Mouse (Mus musculus): ENCODE data around the gene Cnn1. TPM values are rescaled to one million over a fixed set of nuclear protein-coding genes. Genes with fewer than 3 reads are reported as not detected.

The Cnn1 gene
- polyA plus RNA-seq, 1 experiment from 2014 or later = 1,082 TPM

DNA sequence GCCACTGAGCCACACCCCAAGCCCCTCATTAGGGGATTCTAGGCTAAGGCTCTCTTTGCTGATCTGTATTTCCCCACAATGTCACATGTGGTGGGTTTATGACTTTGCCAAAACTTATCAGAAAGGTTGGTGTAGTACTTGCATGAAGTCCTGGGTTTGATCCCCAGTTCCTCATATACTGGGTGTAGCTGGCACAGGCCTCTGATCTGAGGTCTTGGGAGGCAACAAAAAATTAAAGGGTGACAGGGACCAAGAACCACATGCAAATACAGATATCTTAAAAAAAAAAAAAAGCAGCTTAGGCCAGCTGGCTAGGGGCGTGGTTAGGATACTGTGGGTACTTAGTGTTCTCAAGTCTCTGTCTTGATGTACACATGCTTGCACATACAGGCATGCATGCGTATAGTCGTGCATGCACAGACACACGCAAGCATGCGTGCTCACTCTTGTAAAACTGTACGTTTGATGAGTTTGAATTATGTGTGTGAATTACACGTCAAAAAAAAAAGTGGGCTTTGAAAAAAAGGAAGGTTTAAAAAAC, 24.1 kb downstream of the Cnn1 start:
- H3K9me3 ChIP-seq (ENCODE audit: control insufficient read depth, low read length) = no peaks in the 10 kb centered on the region
- DNase-seq (ENCODE audit: low spot score) (no peak), ATAC-seq (ENCODE audit: low FRiP score, low TSS enrichment) (peak; percentile 55; the same call in 1 of the 2 replicates)
- no peak for TF ChIP-seq EP300 (optimal IDR thresholded peaks at IDR 0.05)
- no peak for TF ChIP-seq CTCF (IDR thresholded peaks at IDR 0.05; ENCODE audit: low read depth)
- peak overlapping the region; percentile 53; the same call in 1 of the 2 replicates for H3K27ac ChIP-seq (replicated peaks)
- 66% methylated on average over 7 of the region's 7 CpGs for WGBS
- H3K36me3 ChIP-seq (ENCODE audit: control insufficient read depth, insufficient read depth, low read length) = no peaks in the 10 kb centered on the region
- no peak overlapping the region for H3K9ac ChIP-seq (ENCODE audit: low read length)
- no peak overlapping the region for H3K4me3 ChIP-seq (ENCODE audit: low read depth, low read length)
- H3K4me1 ChIP-seq (replicated peaks; ENCODE audit: control insufficient read depth, insufficient read depth) = no peaks in the 10 kb centered on the region
- no peak overlapping the region for H3K4me2 ChIP-seq (replicated peaks; ENCODE audit: low read depth)
- no peaks in the 10 kb centered on the region for H3K27me3 ChIP-seq (ENCODE audit: control insufficient read depth, insufficient read depth, low read length)

DNA sequence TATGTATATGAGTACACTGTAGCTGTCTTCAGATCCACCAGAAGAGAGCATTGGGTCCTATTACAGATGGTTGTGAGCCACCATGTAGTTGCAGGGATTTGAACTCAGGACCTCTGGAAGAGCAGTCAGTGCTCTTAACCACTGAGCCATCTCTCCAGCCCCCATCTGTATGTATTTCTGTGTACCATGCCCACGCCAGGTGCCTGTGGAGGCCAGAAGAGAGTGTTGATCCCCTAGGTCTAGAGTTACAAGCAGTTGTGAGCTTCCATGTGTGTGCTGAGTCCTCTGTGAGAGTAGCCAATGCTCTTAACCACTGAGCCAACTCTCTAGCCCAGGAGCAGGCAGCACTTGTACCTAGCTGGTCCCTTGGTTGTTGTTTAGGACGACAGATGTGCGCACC, 25.2 kb downstream of the Cnn1 start:
- Histone ChIP-seq H3K9me3 (ENCODE audit: control insufficient read depth, low read length) (no peaks in the 10 kb centered on the region), H3K27me3 (ENCODE audit: control insufficient read depth, insufficient read depth, low read length) (no peaks in the 10 kb centered on the region), H3K27ac (replicated peaks) (no peak overlapping the region), H3K36me3 (ENCODE audit: control insufficient read depth, insufficient read depth, low read length) (no peaks in the 10 kb centered on the region), H3K9ac (ENCODE audit: low read length) (no peak overlapping the region), H3K4me2 (replicated peaks; ENCODE audit: low read depth) (no peak overlapping the region), H3K4me1 (replicated peaks; ENCODE audit: control insufficient read depth, insufficient read depth) (no peaks in the 10 kb centered on the region), H3K4me3 (ENCODE audit: low read depth, low read length) (no peak overlapping the region)
- TF ChIP-seq EP300 (optimal IDR thresholded peaks at IDR 0.05) (no peak), CTCF (IDR thresholded peaks at IDR 0.05; ENCODE audit: low read depth) (no peak)
- DNase-seq (ENCODE audit: low spot score) = no peak
- ATAC-seq (ENCODE audit: low FRiP score, low TSS enrichment) = no peak
- WGBS = 90% methylated on average over 3 of the region's 3 CpGs

DNA sequence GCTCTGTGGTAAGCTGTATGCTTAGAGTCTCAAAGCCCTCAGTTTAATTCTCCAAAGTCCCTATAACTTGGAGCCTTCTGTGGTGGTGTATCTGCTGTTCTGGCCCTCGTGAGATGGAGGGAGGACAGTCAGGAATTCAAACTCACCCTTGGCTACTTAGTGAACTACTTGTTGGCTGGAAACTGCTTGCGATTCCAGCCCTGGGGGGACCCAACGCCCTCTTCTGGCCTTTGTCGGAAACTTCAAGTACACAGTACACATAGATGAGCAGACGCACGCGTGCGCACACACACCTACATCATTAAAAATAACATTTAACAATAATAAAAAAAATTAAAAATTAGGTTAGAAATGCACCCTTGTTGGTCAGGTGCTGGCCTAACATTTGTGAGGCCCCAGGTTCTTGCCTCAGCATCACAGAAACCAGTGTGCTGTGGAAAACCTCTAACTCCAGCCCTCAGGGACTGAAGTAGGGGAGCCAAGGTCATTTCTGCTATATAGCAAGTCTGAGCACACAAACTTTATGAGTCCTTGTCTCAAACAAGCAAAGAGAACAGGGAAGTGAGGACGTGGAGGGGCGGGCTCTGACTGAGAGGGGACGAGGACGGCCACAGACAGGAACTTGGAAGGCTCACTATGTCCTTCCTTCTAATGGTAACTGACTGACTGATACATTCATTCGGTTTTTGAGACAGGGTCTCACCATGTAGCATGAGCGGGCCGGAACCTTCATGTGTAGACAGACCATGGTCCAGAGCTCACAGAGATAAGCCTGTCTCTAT, 26.4 kb downstream of the Cnn1 start:
- DNase-seq (ENCODE audit: low spot score) = no peak
- WGBS = 89% methylated on average over 15 of the region's 15 CpGs
- Histone ChIP-seq H3K27me3 (ENCODE audit: control insufficient read depth, insufficient read depth, low read length) (no peaks in the 10 kb centered on the region), H3K4me2 (replicated peaks; ENCODE audit: low read depth) (no peak overlapping the region), H3K4me3 (ENCODE audit: low read depth, low read length) (no peak overlapping the region), H3K36me3 (ENCODE audit: control insufficient read depth, insufficient read depth, low read length) (no peaks in the 10 kb centered on the region), H3K27ac (replicated peaks) (no peak overlapping the region), H3K4me1 (replicated peaks; ENCODE audit: control insufficient read depth, insufficient read depth) (no peaks in the 10 kb centered on the region), H3K9me3 (ENCODE audit: control insufficient read depth, low read length) (no peaks in the 10 kb centered on the region), H3K9ac (ENCODE audit: low read length) (no peak overlapping the region)
- TF ChIP-seq EP300 (optimal IDR thresholded peaks at IDR 0.05) = no peak
- peak; percentile 5; the same call in 1 of the 2 replicates for TF ChIP-seq CTCF (IDR thresholded peaks at IDR 0.05; ENCODE audit: low read depth)
- ATAC-seq (ENCODE audit: low FRiP score, low TSS enrichment) = no peak

DNA sequence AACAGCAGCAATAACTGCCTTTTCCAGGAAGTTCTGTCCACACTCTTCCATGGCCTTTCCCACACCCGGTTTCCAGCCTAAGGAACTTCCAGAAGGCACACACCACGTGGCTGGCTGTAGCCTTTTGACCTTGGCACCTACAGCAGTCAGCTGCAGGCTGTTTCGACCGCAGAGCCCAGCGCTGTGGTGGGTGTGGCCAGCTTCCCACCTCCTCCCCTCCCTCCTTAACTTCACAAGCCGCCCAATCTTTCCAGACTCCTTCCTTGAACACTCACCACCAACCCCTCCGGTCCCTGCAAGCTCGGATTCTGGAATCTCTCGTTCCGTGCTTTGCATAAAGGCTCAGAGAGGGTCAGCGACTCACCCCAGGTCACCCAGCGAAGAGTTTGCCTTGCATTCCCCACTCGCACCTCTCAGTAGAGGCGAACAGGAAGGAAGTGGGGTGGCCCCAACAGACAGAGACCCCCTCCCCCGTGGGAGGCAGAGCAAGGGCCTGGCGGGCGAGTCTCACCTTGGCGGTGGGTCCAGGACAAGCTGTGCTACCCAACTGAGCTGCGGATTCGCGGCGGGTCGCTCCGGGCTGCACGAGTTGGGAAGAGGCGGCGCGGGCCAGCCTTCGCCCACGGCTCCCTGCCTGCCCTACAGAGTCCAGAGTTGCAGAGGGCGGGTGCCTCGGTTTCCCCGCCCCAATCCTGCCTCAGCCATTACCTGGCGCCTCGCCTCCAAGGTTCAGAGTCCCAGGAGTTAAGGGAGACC, 32.4 kb downstream of the Cnn1 start:
- TF ChIP-seq EP300 (optimal IDR thresholded peaks at IDR 0.05) (no peak), CTCF (IDR thresholded peaks at IDR 0.05; ENCODE audit: low read depth) (no peak)
- Histone ChIP-seq H3K36me3 (ENCODE audit: control insufficient read depth, insufficient read depth, low read length) (no peaks in the 10 kb centered on the region), H3K9me3 (ENCODE audit: control insufficient read depth, low read length) (no peaks in the 10 kb centered on the region), H3K27me3 (ENCODE audit: control insufficient read depth, insufficient read depth, low read length) (no peaks in the 10 kb centered on the region), H3K4me1 (replicated peaks; ENCODE audit: control insufficient read depth, insufficient read depth) (peaks cover 5% of the 10 kb centered on the region; the same call in 1 of the 2 replicates), H3K27ac (replicated peaks) (peak overlapping the region; percentile 78), H3K9ac (ENCODE audit: low read length) (peak overlapping the region; percentile 59), H3K4me3 (ENCODE audit: low read depth, low read length) (peak overlapping the region; percentile 42), H3K4me2 (replicated peaks; ENCODE audit: low read depth) (peak overlapping the region; percentile 64)
- 2% methylated on average over 34 of the region's 35 CpGs for WGBS
- DNase-seq (ENCODE audit: low spot score) = peak; percentile 83
- ATAC-seq (ENCODE audit: low FRiP score, low TSS enrichment) = peak; percentile 85

DNA sequence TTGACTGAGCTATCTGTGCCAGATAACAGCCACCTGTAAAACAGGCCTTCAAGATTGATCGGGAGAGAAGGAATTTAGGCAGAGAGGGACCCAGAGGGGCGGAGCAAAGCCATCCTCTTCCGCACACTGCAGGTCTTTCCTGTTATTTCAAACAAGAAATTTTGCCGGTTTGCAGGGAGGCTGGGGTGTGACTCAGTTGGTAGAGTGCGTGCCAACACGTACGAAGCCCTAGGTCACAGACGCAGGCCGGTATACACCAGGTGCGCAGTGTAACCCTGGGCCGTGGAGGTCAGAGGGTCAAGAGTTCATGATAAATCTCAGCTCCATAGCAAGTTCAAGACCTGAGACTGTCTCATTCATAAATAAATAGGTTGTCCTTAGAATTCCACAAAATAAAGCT, 33.2 kb downstream of the Cnn1 start:
- no peaks in the 10 kb centered on the region for H3K9me3 ChIP-seq (ENCODE audit: control insufficient read depth, low read length)
- H3K9ac ChIP-seq (ENCODE audit: low read length) = peak overlapping the region; percentile 59
- no peaks in the 10 kb centered on the region for H3K27me3 ChIP-seq (ENCODE audit: control insufficient read depth, insufficient read depth, low read length)
- H3K27ac ChIP-seq (replicated peaks) = peak overlapping the region; percentile 78
- 20% methylated on average over 11 of the region's 11 CpGs for WGBS
- peaks cover 5% of the 10 kb centered on the region; the same call in 1 of the 2 replicates for H3K4me1 ChIP-seq (replicated peaks; ENCODE audit: control insufficient read depth, insufficient read depth)
- H3K4me3 ChIP-seq (ENCODE audit: low read depth, low read length) = peak overlapping the region; percentile 42
- DNase-seq (ENCODE audit: low spot score) (no peak), ATAC-seq (ENCODE audit: low FRiP score, low TSS enrichment) (peak; percentile 26; the same call in 1 of the 2 replicates)
- TF ChIP-seq CTCF (IDR thresholded peaks at IDR 0.05; ENCODE audit: low read depth) = no peak
- no peak for TF ChIP-seq EP300 (optimal IDR thresholded peaks at IDR 0.05)
- peak overlapping the region; percentile 64 for H3K4me2 ChIP-seq (replicated peaks; ENCODE audit: low read depth)
- H3K36me3 ChIP-seq (ENCODE audit: control insufficient read depth, insufficient read depth, low read length) = no peaks in the 10 kb centered on the region
